Mouse (Mus musculus): Measurements from ENCODE around the gene Lpp.

Lpp gene

DNA sequence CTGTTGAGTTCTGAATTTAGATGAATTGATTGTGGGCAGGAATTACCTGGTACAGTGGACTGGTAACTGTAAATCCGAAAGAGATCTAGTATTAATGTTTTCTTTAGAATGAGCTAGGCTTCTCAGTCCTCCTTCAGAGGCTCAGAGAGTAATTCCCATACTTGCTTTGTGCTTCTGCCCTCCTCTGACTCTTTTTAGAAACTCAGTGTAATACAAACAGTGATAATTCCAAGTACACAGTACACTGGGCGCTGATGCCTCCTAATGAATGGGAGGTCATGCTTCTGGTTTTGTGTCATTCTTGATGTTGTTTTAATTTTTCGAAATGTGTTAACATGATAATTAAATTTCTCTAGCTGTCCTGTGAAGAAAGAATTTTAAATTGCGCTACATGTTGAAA is 347.4 kb downstream of the Lpp start:
- no peak for DNase-seq

DNA sequence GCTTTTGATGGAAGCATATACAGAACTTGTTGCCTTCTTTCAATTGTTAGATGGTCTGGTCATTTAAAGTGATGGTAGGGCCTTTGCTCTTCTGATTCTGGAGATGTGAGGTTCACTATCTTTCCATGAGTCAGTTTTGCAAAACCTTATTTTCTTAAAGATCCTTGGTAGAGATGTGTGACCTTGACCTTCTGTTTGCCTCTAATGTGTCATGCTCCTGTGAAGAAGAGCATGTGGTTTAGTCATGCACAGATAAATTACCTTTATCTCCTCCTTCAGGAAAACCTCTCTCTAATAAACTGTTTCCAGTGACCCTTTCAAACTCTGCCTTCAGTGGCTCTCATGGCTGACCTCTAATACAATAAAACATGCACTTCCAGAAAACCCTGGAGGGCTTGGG is 356.5 kb downstream of the Lpp start:
- DNase-seq = no peak

DNA sequence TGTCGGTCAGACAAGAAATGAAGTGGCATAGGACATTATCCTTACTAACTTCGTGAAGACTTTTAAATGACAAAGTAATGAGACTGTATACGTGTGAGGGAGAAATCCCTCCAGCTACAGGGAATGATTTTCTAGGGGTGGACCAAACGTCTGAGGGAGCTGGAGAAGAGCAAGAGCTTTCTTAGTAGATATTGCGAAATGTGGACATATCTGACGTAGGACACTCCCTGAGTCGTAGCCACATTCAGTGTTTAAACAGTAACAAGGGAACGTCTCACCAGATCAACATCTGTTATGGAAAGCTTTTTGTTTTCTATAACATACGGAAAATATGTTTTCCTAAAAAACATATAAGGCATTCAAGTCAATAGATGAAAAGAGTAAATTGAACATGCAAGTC is 362.8 kb downstream of the Lpp start:
- no peak for DNase-seq

DNA sequence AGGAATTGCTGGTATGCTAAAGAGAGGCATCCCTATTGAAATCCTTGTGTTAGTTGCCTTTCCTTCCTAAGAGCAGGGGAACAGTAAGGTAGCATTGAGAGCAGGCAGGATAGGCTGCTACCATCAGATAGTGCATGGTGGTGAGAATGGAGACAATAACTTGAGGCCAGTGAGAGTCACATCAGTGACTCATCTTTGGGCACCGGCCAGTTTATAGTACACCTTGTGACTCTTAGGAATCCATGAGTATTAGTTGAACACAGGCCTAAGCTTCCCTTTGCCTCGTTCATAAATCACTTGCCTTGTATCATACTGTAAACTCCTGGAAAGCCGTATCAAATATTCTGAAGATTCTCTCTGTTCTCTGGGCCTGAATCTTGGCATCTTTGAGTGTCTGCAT is 372.7 kb downstream of the Lpp start:
- no peak for DNase-seq

DNA sequence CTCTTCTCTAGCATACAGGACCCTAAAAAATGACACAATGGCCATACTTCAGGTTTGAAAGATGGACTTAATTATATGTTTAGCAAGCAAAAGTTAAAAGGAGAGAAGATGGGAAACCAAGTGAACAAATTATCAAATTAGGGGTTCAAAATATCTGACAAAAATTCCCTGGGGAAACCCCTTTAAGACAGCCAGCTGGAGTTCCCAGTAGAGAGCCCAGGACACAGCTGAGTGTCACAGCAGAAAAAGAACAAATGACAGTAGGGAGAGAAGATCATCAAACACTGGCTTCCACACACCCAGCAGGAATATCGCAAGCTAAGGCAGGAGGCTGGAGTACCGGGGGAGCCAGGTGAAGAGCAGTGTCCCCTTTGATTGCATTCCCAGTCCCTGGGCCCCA is 373.3 kb downstream of the Lpp start:
- DNase-seq = no peak

DNA sequence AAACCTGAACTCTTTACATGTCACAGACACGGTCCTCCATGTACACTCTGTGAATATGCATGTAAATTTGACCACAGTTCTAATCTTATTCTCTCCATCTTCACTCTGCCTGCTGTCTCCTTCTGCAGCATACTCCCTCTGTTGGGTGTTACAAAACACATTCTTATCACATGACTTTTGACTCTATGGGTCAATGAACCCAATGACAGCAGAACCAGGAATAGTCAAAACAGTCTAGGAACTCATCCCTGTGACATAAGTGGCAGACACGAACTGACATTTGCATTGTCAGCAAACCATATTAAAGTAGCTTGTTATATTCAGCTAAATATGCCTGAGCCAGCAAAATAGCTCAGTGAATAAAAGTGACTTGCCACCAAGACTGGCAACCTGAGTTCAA is 383.7 kb downstream of the Lpp start:
- no peak for DNase-seq

DNA sequence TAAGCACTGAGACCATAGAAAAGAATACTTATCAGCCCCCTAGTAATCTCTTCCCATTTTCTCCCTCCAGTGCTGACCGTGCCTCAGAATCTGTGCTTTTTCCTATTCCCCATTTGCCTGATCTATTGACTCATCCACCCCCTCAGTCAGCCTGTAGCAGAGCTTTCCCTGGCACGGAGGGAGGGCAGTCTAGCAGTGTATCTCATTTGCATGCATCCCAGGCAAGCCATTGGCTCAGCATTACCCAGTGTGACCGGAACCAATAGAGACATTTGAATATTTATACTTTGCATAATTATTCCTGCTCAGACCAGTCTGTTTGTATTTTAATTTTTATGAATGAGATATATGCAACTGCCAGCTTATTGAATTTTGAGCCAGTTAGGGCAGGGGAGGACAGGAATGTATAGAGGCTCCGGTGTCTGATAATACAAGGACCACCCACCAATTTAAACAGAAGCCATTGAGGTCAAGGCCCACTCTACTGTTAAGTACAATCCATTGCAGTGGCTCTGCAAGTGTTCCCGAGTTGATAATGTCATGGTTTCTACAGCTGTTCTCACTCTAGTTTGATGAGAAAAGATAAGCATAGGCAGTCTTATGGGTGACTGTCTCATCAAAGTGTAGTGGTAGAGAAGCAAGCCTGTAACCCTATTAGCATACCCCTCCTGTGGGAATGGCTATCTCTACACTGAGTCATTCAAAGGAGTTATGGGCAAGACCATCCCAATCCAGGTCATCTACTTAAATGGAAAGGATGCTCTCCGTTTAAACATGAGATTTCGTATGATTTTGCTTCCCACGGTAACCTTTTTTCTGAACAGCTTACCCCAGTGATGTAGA is 385.3 kb downstream of the Lpp start:
- no peak for DNase-seq

DNA sequence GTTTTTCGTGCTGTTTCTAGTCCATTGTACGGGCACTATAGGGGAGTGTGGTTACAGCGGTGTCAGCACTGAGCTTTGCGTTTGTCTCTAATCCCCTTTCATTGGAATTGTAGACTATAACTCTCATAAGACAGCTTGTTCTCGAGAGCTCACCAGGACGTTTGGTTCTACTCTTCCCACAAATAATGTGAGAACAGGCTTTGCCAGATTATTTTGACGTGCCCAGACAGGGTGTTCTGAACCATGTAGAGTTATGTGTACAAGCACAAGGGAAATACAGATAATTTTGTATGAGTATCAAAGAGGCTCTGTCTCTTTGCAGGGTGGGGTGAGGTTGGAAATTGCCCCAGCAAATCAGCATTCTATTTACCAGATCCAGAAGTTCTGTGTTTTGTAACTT is 387.2 kb downstream of the Lpp start:
- DNase-seq = peak; percentile 38

DNA sequence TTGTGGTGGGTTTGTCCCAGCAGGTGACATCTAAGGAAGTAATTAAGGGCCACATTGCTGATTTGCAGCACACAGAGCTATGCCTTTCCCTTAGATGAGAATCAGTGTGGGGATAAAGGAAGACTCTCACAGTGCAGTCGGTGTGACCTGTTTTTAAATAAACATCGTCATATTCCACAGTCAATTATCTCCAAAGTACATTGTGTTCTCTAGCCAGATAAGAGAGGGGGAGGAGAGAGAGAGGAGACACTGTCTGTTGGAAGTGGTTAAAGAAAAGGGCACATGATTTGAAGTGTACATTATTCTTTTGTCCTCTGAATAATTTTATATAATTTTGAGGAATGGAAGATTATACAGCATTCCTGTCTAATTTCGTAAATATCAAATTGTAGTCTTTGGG is 388.6 kb downstream of the Lpp start:
- DNase-seq = no peak

DNA sequence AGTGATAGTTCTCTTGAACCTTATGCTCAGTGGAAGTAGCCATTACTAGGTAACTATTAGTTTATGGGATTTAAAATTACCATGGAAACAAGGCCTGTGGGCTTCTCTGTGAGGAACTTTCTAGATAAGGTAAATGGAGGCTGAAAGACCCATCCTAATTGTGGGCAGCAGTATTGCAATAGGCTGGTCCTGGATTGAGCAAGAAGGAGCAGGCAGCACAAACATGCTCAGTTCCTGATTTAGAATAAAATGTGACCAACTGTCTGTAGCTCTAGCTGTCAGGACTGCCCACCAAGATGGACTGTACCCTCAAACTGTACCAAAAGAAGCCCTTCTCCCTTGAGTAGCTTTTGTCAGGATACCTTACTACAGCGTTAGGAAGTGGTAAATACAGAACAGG is 392.3 kb downstream of the Lpp start:
- no peak for DNase-seq

DNA sequence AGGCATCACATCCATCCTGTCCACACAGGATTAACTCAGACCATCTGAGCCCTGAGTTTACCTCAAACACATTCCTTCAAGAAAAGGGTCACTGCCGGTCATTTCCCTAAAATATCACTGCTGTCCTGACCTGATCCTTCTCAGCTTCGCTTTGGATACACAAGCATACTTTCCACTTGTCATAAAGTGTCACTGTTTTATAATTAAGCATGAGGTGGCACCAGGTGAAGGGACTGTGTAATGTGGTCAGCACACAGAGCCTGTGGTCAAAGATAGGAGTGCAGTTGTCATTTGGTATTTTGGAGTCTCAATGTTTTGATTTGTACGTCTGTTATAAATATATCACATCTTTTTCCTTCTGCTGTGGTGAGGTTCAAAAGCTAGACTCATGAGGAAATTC is 395.7 kb downstream of the Lpp start:
- no peak for DNase-seq

DNA sequence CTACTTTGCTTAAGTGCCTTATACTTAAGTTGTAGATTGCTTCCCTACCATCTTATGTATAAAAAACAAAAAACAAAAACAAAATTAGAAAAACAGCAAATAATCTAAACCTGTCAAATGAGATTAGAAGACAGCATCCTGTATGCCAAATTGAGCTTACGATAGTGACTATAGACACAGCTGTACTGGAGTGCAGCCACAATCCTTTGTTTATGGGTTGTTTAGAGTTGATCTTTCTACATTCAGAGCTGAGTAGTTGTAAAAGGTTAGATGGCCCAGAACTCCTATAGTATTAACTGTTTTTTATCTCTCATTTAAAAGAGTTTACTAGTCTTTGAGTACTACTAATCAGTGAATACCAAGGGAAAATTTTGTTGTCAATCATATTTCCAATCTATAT is 398.1 kb downstream of the Lpp start:
- no peak for DNase-seq

DNA sequence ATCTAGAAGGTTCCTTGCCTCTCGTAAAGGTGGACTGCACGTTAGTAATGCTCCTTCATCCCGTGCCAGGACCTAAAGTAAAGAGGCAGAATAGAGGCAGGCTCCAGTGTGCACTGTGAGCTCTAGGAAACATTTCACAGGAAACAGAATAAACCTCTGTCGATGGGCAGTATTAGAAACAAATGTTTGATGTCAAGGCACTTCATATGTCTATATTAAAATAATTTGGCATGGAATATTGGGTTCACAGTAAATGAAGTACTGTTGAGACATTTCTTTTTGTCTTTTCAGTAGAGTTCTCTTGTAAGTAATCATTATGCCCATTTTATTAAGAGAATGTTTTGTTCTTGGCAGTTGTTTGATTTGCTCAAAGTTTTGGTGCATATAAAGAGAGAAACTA is 398.7 kb downstream of the Lpp start:
- DNase-seq = no peak

DNA sequence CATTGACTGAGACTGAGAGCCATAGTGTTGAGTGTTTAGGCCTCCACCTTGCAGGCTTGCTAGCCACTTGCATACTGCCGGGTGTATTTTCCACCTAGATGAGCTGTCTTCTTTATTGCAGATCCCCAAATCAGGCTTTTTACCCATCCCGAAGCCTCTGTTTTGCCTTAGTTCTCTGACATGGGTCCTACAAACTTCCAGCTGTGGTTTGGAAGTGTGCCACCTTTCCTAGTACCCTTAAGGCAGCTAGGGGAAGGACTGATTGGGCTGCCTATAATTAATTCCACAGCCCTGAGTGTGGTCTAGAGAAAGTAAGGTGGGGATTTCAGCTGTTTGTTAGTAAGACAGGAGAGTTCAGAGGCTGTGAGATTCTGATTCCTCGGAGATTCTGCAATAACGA is 399.5 kb downstream of the Lpp start:
- DNase-seq = no peak

DNA sequence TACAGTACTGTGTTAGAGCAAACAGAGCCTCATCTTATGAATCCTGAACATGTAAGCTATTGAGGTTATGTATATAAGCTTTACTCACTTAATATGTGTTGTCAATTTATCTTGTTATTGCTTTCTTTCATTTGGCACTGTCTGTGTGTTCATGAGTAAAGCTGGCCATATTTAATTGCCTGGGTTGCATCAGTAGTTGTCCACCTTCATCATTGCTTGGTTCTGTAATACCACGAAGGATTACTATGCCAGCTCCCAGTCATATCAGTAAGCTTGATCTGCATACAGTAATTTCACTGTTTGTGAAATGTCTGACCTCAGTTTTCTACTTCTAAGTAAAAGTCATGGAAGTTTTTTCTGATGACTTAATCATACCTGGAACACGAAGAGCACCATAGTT is 401.4 kb downstream of the Lpp start:
- no peak for DNase-seq

DNA sequence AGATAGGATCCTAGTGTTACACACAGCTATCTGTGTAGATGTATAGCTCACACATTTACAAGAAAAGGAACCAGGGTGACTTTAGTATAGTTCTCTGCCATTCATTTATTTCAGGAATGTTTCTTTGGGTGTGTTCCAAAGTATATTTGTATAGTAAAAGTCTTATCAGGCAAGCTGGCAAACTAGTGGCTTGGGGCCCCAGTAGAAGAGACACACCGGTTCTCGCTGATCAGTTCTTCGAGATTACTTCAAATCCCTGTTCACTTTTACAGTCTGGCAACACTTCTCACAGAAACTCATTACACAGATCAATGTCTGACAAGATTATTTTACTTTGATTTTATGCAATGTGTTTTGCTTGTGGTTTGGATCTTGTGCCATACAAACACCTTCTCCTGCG is 408.0 kb downstream of the Lpp start:
- no peak for DNase-seq

DNA sequence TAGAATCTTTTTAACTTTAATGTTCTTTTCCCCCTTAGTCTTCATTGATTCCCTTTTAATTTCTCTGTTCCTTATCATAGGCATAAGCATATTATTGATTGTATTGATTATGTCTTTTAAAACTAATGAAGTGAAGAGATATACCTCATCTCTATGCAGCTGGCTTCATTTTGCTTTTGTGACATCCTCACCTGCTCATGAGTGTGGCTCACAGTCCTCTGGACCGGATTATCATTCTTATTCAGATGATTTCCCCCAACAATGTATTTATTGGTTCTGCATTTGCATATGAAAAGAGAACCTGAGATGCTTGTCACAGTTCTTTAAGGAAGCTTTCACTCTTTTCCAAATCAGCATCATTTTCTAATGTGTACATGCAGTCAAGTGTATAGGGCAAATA is 408.5 kb downstream of the Lpp start:
- DNase-seq = no peak

DNA sequence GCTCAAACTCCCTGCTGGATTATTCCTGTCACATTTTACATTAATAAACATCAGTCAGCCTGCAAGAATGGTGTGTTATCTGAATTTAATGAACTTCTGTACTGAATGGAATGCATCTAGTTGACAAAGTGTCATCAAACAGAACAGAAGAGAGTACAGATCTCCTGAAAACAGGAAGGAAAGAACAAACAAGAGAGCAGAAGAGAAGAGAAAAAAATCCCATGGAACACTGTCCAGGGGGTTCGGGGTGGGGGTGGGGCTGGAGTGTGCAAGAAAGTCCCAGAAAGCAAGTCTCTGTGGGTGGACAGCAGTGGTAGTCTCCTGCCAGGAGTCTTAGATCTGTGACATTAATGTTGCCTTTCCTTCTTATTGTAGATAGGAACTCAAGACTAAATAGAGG is 412.8 kb downstream of the Lpp start:
- DNase-seq = no peak

DNA sequence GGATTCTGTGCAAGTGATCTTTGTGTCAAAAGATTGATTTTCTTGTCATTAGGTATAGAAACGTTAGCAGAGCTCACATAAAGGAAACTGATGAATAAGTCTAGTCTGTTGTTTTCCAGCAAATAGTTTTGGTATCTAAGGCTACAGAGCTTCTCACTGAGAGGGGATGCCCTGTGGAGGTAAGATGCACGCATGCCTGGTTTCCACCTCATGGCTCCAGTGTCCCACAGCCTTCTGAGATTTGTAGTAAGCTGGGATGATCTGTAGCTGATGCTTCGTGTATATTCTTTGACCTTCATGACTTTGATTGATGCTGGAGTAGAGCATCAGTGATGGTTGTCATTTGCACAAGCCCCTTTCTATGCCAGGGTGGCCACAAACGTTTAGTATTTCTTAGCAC is 414.3 kb downstream of the Lpp start:
- no peak for DNase-seq

DNA sequence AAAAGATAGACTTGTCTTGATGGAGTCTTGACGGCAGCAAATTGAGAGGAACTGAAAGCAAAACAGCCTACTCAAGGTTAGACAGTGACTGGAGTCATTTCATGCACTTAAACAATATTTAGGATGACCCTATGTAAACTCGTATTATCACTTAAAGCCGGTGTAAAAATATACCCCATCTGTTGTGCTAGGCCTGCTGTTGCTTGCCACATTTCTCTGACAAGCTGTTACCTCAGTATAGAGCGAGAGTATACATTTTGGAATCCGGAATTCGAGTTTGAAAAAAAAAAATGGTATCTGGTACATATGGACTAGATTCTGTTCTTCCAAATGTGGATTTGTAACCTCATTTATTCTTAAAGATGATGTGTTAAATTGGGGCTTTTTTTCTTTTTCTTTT is 416.5 kb downstream of the Lpp start:
- DNase-seq = no peak

DNA sequence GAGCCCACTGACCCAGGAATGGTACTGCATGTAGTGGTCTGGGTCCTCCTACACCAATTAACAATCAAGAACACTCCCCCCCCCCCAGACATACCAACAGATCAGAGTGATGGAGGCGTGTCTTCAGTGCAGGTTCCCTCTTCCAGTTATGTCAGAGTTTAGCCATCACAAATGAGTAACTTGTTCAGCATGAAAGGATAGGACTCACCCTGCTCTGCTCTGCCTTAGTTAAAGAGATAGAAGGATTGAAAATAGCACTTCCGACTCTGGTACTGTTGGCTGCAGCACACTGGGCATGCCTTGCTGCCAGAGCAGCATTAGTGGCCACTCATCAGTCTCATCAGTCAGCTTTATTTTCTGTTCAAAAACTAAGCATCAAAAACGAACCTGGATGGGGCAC is 423.3 kb downstream of the Lpp start:
- no peak for DNase-seq

DNA sequence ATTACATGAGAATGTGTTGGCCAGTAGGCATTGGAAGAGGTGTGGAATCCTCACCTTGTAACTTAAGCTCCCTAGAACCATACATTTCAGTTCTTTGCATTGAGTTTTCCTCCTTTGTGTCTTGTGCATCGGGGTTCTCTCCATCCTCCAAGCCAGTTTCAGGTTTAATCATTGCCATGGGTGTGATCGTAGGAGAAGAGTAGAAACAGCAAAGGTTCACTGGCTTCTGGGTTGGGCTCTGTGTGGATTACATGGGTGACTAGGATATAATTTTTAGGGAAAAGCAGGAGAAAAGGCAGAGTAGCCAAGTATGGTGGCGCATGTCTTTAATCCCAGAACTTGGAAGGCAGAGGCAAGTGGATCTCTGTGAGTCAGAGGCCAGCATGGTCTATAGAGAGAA is 424.1 kb downstream of the Lpp start:
- DNase-seq = no peak

DNA sequence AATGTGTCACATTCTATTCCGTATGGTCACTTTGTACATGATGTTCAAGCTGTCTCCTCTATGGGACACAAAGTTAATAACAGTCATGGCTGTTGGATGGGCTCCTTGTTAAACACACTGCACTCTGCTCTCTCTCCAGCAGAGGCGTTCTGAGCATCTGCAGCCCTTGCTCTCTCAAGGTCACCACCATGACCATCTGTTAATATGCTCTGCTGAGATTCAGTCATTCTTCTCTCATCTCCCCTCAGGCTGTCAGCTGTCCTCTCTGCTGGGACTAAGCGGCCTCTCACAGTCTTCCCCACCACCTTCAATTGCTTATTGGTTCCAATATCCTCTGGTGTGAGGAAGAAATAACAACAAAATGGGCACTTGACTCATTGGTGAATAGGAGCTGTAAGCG is 425.8 kb downstream of the Lpp start:
- DNase-seq = no peak

DNA sequence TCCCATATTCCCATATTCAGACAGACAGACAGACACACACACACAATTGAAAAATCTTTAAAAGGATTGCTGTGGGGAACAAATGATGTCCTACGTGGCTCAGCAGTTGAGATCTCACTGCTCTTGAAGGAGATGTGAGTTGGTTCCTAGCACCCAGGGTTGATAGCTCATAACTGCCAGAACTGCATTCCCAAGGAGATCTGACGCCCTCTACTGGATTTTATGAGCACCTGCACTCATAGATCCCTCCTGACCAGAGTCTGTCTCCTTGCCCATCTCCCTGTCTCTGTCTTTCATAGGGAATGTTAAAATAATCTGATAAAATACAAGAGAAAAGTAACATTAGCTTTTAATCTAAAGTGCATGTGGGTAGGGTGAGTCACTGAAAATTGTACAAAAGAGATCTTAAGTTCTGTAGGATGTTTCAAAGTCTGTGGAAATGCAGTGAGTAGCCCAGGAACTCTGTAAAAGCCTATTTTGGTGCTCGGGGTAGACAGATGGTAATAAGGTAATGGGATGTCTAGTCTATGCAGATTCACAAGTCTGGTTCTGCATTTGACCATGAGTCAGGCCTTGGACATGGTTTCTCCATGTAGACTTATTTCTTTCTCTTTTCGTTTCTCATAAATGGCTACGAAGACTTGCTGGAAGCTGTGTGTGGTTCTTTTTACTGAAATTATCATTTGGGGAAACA is 429.0 kb downstream of the Lpp start:
- no peak for DNase-seq

DNA sequence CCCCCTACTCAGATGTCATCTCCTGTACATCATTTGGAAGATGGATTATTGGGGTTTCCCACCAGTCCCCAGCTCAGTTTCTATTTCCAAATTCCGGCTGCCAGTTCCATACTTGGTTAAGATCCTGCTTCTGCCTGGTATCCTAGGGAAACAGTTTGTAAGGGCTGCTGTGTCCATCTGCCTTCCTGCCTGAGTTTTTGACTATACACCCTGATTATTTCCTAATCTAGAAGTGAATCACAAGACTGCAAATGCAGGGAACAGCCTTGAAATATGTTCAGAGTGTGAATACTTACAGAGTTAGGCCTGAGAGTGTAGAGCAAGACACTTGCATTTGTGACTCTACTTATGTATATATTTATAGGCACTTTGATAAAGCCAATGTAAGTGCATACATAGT is 429.6 kb downstream of the Lpp start:
- peak; percentile 72 for DNase-seq

All from layer of hippocampus, adult 9-11 months (tissue).